Mouse (Mus musculus): ENCODE data around the gene H2afy.
"Not testable (repeated sequence)": the region's sequence is repeated elsewhere in the genome, so short reads cannot be mapped to it uniquely, and the experiment has no call there.

H2afy gene

DNA sequence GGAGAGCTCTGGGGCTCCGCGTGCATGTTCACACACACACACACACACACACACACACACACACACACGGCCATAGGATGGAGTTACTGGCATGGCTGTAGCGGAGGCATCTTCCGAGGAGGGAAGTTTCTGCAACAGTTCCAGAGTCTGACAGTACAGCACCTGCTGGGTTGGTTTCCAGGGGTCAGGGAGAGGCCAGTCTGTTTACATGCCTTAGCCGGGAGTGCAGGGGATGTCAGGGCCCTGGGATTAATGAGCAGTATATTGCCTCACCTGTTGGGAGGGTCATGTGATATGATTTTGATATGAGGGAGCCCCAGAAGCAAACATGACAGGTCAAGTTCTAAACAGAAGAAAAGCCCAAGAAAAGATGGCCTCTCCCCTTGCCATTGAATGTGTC is 66.5 kb downstream of the H2afy start:
- DNase-seq, result no peak

DNA sequence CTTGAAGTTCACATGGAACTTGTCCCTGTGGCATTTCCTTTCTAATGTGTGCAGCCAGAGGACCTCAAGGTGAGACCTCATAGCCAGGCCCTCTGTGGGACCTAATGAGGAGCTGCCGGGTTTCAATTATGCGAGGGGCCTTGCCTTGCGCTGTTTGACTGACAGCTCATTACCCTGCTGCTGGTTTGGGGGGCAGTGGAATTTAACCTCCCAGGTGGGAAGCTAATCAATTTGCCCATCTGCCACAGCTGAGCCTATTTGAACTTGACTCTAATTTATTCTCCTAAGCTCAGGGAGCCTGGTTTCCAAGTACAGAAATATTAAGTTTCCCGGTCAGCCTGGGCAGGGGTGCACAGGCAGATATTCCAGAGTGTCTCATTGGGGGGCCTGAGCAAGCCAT is 67.6 kb downstream of the H2afy start:
- no peak for DNase-seq

GRCm38 (mm10) chr13:56066904-56067303 is 69.3 kb downstream of the H2afy start:
- DNase-seq, result no peak

DNA sequence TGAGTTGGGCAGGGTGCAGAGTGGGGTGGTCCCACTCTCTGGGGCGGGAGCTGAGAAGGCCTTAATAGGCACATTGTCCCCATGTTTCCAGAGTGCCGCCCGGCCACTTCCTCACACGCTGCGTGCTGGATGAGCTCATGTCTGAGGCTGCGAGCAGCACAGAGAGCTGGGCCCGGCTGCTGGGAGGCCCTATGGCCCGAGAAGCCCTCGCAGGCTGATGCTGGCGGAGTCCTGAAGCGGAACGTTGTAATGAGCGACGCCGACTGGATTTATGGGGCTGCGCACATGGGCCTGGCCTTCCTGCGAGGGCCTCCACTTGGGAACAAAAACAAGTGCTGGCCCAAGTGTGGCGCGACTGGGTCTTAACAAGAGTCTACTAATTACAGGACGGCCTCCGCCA is 70.0 kb downstream of the H2afy start:
- no peak for DNase-seq

GRCm38 (mm10) chr13:56057761-56058160 is 78.4 kb downstream of the H2afy start:
- no peak for DNase-seq

DNA sequence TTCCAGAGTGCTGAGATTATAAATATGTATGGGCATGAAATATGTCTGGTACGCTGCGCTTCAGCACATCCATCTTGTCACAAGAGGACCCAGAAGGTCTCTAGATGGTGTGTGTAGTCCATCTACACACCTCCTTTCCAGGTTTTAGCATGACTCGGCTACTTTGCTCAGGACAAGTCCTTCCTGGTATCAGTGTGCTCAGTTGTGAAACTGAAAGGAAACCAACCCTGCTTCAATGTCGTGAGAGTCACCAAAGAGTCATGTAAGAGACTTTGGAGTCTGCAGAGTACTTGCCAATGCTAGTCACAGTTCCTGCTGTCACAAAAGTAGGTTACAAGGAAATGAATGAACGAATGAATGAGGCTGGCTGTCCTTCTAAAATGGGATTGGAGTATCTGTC is 80.4 kb downstream of the H2afy start:
- DNase-seq, result no peak

DNA sequence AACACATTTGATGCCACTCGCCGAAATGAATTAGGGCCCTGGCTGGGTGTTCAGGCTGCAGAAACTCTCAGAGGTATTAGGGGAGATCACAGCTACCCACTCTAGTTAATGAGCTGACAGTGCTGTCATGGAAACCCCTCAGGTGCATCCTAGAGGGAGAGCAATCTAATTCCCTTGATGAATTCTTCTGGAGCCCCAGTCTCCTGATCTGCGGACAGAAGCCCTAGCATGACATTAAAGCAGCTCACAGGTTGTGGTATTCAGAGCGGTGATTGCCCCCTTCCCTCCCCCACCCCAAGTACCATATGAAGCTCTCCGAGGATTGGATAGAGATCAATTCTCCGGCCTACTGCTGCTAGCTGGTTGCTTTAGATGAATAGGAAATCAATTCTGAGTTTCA is 82.1 kb downstream of the H2afy start:
- DNase-seq, result no peak

DNA sequence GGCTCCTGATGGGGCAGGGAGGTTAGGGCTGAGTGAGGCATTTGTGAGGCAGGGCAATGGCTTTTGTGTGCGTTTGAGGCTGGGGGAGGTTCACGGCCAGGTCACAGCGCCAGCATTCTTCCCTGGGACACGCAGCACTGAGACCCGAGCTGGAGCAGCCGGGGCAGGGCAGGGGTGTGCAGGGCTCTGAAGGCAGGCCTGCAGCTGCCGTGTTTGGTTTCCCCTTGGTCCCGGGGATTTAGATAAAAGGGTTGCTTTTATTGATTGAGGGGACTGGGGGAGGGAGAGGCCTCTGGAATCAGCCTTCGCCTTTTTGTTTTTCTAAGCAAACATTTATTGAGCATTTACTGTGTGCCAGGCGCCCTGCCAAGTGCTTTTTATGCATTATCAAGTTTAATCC is 83.4 kb downstream of the H2afy start:
- no peak for DNase-seq

DNA sequence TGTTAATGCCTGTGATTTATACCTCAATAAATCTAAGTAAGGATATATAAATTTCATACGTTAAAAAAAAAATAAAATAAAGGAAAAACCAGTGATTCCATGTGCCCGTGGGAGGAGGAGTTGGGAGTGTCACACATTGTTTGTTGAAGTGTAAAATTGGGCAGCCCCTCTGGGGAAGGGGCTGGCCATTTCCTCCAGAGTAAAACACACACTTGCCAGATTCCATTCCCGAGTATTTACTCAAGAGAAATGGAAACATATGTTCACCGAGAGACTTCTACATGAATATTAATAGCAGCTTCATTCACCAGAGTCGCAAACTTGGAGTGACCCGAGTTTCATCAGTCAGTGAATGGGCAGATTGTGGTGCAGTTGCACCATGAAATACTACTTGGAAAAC is 85.9 kb downstream of the H2afy start:
- no peak for DNase-seq

- no peak for DNase-seq
Observed at GRCm38 (mm10) chr13:56042221-56042620, 93.9 kb downstream of the H2afy start.

DNA sequence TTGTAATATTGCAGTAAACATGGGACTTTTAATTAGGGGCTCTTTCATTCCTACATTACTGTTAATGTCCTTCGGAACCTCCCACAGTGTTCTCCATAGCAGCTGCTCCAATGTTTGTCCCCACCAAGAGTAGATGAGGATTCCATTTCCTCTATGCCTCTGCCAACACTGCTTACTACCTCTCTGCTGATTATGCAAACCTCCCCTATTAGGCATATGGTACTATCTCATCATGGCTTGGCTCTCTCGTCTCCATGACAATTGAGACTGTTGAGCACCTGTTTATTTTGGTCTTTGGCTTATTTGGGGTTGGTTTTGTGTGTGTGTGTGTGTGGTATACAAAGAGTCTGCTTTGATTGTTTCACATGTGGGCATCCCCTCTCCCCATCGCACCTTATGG is 95.5 kb downstream of the H2afy start:
- no peak for DNase-seq

DNA sequence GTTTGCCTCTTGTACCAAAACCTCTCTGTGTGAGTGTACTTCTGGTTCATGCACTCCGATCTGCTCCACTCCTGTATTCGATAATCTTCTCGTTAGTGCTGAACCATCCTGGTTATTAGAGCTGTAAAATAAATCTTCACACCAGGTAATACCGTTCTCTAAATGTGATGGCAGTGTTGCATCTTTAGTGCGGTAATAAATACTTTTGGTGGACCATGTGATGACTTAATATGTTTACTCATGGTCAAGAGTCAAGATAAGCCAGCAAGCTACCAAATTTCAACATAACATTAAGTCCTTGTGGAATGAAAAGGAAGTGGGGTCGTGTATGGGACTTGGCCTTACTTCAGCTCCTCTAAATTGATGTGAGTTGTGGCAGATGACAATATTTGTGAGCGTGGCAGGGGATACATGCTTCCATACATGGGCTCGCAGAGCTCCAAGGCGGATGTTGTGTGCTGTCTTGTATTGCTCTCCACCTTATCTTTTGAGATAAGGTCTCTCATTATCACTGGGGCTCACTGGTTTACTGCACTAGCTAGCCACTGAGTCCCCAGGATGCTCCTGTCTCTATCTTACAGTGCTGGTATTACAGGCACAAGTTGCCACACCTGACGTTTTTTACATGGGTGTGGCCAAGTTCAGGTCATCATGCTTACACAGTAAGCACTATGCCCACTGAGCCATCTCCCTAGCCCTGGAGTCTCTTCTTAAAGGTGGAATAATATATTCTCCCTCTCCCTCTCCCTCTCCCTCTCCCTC is 96.4 kb downstream of the H2afy start:
- DNase-seq, result no peak

GRCm38 (mm10) chr13:56029006-56029405 is 107.2 kb downstream of the H2afy start:
- no peak for DNase-seq

GRCm38 (mm10) chr13:56027996-56028395 is 108.2 kb downstream of the H2afy start:
- DNase-seq, result not testable (repeated sequence)

- no peak for DNase-seq
Observed at GRCm38 (mm10) chr13:56026623-56027022, 109.5 kb downstream of the H2afy start.

- no peak for DNase-seq
Observed at GRCm38 (mm10) chr13:56026026-56026425, 110.1 kb downstream of the H2afy start.

GRCm38 (mm10) chr13:56025027-56025410 is 111.1 kb downstream of the H2afy start:
- no peak for DNase-seq

GRCm38 (mm10) chr13:56024410-56025026 is 111.6 kb downstream of the H2afy start:
- no peak for DNase-seq

Data from cerebellum, postnatal 25 days (tissue).